Mouse (Mus musculus) heart, embryonic 16.5 days (tissue): ENCODE measurements around the gene Mtss1l. TPM values are rescaled to one million over a fixed set of nuclear protein-coding genes. Genes with fewer than 3 reads are reported as not detected.
A peak's percentile ranks its signal among the peaks of the same experiment; 100 is the strongest.

Source experiments
- ATAC-seq: fragments of 200-750 bp; cut with Nextera tagmentation; replicated peaks from 2 replicates; pipeline ENCODE4 v1.8.0; 2017; ENCODE audit warnings: moderate number of reproducible peaks; ENCODE audit not compliant: insufficient read depth, low FRiP score; ENCODE audit errors: extremely low read depth
- H3K27ac ChIP-seq: fragments of 300-500 bp; sonication (generic); 2 replicates; pipeline ENCODE4 v1.5.1; 2014; ENCODE audit warnings: mild to moderate bottlenecking, low read length, control low read depth, moderate library complexity
- H3K27me3 ChIP-seq: fragments of 300-500 bp; sonication (generic); 2 replicates; pipeline ENCODE4 v1.6.1; 2014; ENCODE audit warnings: low read length, mixed read lengths; ENCODE audit not compliant: control insufficient read depth, insufficient read depth
- H3K36me3 ChIP-seq: fragments of 300-500 bp; sonication (generic); 2 replicates; pipeline ENCODE4 v1.6.1; 2014; ENCODE audit not compliant: control insufficient read depth, insufficient read depth
- H3K4me1 ChIP-seq: fragments of 300-500 bp; sonication (generic); 2 replicates; pipeline ENCODE4 v1.6.1; 2014; ENCODE audit warnings: low read length, mixed read lengths; ENCODE audit not compliant: control insufficient read depth, insufficient read depth
- H3K4me2 ChIP-seq: fragments of 300-500 bp; sonication (generic); 2 replicates; pipeline ENCODE4 v1.6.1; 2014; ENCODE audit warnings: low read depth, mild to moderate bottlenecking, control low read depth, low read length
- H3K4me3 ChIP-seq: fragments of 300-500 bp; sonication (generic); 2 replicates; pipeline ENCODE4 v1.5.1; 2014; ENCODE audit warnings: mild to moderate bottlenecking, control low read depth, low read length
- H3K9ac ChIP-seq: fragments of 300-500 bp; sonication (generic); 2 replicates; pipeline ENCODE4 v1.6.1; 2014; ENCODE audit warnings: low read length, control low read depth
- H3K9me3 ChIP-seq: fragments of 300-500 bp; sonication (generic); replicated peaks from 2 replicates; pipeline ENCODE4 v1.6.1; 2016; ENCODE audit warnings: low read length; ENCODE audit not compliant: control insufficient read depth
- WGBS: fragments of 180-500 bp; shearing (Covaris S2); extraction: QIAGEN DNeasy Blood & Tissue Kit; methylation state at CpG from one replicate; pipeline ENCODE4 v1.1.7; 2014; 5-methylcytosine and 5-hydroxymethylcytosine counted together
- polyA plus RNA-seq: library from polyadenylated mRNA; unstranded; fragments of >200 nt; fragmentation: Nextera tagmentation; extraction: Ambion mirVana; gene quantifications from 2 replicates; pipeline ENCODE4 v1.2.1, GENCODE M21; 2015

Mtss1l gene
- polyA plus RNA-seq, 1 experiment from 2014 or later: 4.5 TPM

DNA sequence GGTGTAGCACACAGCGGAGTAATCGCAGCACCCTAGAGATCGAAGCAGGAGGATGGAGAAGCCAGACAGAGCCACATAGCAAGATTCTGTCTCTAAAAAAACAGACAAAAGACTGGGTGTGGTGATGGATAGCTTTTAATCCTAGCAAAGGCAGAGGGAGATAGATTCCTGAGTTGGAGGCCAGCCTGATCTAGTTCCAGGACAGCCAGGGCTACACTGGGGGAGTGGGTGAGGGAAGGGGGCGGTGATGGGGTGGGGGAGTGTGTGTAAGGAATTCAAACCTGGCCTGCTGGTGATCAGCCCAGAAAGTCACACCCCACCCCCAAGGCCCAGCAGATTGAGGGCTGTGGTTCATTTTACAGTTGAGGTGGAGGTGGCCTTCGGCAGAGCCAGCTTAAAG lies 34.9 kb downstream of the Mtss1l start:
- Histone ChIP-seq H3K4me2 (no peak overlapping the region), H3K27me3 (no peaks in the 10 kb centered on the region), H3K36me3 (no peaks in the 10 kb centered on the region), H3K4me3 (no peak overlapping the region), H3K9ac (no peak overlapping the region), H3K27ac (no peak overlapping the region), H3K9me3 (no peaks in the 10 kb centered on the region), H3K4me1 (peaks cover 4% of the 10 kb centered on the region)
- ATAC-seq: no peak
- WGBS: 79% methylated on average over 5 of the region's 5 CpGs

DNA sequence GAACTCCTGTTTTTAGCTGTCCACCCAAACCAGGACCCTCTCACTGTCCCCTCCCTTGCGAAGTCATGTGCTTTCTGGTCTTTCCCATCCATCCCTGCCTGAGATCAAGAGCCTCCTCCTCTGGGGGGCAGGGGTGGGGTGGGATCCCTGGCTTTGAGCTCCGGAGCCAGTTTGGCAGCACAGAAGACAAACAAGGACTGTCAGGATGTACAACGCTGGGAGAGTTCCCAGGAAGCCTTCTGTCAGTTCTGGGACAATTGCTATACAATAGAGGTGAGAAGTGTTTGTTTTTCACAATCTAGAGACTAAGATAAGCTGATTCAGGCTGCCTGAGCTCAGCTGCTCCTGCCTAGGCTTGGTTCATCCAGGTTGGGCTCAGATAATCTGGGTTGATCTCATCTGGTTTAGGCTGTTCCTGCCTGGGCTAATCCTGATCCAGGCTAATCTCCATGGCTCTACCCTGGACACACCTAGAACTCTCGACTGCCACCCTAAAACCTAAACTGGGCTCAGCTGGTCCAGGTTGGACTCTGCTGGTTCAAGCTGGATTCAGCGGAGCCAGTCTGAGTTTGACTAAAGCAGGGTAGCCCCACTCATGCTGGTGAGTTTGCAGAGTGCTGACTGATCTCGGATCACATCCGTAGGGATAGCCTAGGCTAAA lies 39.1 kb downstream of the Mtss1l start:
- Histone ChIP-seq H3K9ac (no peak overlapping the region), H3K27me3 (no peaks in the 10 kb centered on the region), H3K27ac (peak overlapping the region; percentile 42), H3K36me3 (no peaks in the 10 kb centered on the region), H3K4me3 (no peak overlapping the region), H3K4me1 (peaks cover 6% of the 10 kb centered on the region), H3K4me2 (no peak overlapping the region), H3K9me3 (no peaks in the 10 kb centered on the region)
- ATAC-seq: peak; percentile 23
- 63% methylated on average over 7 of the region's 7 CpGs for WGBS

DNA sequence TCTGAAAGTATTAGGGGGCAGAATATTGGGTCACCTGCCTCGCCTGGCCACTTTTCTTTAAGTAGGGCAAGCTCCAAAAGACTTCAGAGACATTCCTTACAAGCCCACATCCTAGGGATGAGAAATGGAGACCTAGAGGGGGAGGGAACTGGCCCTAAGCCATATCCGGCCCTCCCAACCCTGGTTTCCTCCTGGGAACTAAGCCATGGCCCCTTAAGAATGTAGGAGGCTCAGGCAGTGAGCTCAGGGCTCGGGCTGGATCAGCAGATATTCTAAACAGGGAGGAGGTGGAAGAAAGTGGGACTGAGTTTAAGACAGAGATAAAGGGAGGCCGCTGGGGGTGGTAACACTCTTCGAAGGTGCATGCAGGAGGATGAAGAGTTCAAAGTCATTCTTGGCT lies 39.9 kb downstream of the Mtss1l start:
- Histone ChIP-seq H3K4me1 (peaks cover 6% of the 10 kb centered on the region), H3K27ac (no peak overlapping the region), H3K4me3 (no peak overlapping the region), H3K27me3 (no peaks in the 10 kb centered on the region), H3K36me3 (no peaks in the 10 kb centered on the region), H3K9ac (no peak overlapping the region), H3K4me2 (no peak overlapping the region), H3K9me3 (no peaks in the 10 kb centered on the region)
- WGBS: 32% methylated on average over 5 of the region's 5 CpGs
- peak; percentile 66 for ATAC-seq

DNA sequence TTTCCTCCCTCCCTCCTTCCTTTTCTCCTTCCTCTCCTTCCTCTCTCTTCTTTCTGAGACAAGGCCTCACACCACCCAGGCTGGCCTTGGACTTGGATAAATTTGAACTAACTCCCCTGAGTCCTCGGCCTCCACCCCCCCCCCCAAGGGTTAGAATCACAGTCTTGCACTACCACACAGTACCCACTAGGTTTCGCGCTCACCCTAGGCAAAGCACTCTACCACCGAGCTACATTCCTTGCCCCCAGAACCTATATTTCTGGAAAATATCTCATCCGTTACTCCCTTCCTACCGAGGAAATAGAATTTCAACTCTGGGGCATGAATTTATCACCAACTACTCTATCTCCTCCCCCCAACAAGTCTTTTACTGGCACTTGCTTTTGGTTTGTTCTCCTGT lies 40.7 kb downstream of the Mtss1l start:
- Histone ChIP-seq H3K4me3 (no peak overlapping the region), H3K36me3 (no peaks in the 10 kb centered on the region), H3K9ac (no peak overlapping the region), H3K4me2 (no peak overlapping the region), H3K9me3 (no peaks in the 10 kb centered on the region), H3K4me1 (peaks cover 6% of the 10 kb centered on the region), H3K27ac (no peak overlapping the region), H3K27me3 (no peaks in the 10 kb centered on the region)
- 45% methylated on average over 6 of the region's 6 CpGs for WGBS
- ATAC-seq: no peak

DNA sequence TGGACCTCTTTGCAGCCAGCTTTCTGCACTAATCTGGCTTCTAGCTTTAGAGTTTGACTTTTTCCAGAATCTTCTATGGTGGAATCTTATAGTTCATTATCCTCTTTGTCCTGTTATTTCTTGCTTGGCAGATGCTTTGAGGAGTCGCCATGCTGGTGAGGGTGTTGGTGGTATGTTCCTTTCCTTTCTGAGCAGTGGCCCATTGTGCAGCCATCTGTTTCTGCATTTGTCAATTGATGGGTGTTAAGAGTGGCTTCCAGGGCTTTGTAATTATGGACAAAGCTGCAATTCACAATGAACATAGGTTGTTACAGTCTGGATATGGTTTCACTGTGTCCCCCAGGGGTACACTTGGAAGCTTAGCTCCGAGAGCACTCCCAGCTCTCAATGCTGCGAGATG lies 43.4 kb downstream of the Mtss1l start:
- WGBS: 75% methylated on average over 3 of the region's 3 CpGs
- ATAC-seq: no peak
- H3K36me3 ChIP-seq: no peaks in the 10 kb centered on the region

DNA sequence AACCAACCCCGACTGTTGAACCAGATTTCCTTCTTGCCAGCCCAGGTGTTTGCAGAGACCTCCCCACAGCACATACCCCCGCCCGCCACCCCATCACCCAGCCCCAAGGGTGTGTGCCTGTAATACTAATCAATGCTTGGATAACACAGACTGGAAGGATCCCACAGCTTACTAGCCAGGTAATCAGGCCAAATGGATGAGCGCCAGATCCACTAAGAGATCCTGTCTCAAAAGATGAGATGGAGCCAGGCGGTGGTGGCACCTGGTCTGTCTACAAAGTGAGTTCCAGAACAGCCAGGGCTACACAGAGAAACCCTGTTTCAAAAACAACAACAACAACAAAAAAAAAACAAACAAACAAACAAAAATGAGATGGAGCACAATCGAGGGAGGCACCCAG lies 46.0 kb downstream of the Mtss1l start:
- no peaks in the 10 kb centered on the region for H3K36me3 ChIP-seq
- no peak for ATAC-seq
- no peak overlapping the region for H3K4me3 ChIP-seq
- H3K9me3 ChIP-seq: no peaks in the 10 kb centered on the region
- H3K4me1 ChIP-seq: no peaks in the 10 kb centered on the region
- 78% methylated on average over 6 of the region's 6 CpGs for WGBS
- H3K4me2 ChIP-seq: no peak overlapping the region
- no peaks in the 10 kb centered on the region for H3K27me3 ChIP-seq
- H3K27ac ChIP-seq: no peak overlapping the region
- H3K9ac ChIP-seq: no peak overlapping the region

More for the DNA sequence above, 43.4 kb downstream of the Mtss1l start:
- Histone ChIP-seq H3K4me1 (peaks cover 6% of the 10 kb centered on the region), H3K4me2 (no peak overlapping the region), H3K27me3 (no peaks in the 10 kb centered on the region), H3K9ac (no peak overlapping the region), H3K27ac (no peak overlapping the region), H3K4me3 (no peak overlapping the region), H3K9me3 (no peaks in the 10 kb centered on the region)

DNA sequence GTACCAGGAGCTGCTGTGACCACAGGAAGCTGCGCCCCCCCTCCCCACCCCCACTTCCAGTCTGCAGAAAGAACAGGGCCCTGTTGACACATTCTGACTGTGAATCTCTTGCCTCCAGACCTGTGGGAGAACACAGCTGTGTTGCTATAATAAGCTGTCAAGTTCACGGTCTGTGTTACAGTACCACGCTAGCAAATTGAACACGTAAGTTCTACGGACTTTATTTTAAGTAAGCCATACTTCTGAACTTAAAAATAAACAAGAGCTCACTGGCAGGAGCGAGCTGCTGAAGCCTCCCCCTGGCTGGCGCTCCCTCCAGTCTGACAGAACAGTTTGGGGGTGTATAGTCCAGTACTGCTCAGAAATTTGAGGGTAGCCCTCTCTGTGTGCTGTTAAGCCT lies 51.2 kb downstream of the Mtss1l start:
- Histone ChIP-seq H3K27me3 (no peaks in the 10 kb centered on the region), H3K9me3 (0 out of 2 replicates have a peak, but pooled peaks cover 5% of the 10 kb centered on the region), H3K4me1 (peaks cover 9% of the 10 kb centered on the region), H3K9ac (0 out of 2 replicates have a peak overlapping the region, but pooled peaks have one; percentile 12), H3K4me2 (no peak overlapping the region), H3K4me3 (no peak overlapping the region), H3K27ac (peak overlapping the region; percentile 33; the same call in 1 of the 2 replicates), H3K36me3 (no peaks in the 10 kb centered on the region)
- ATAC-seq: peak; percentile 71
- WGBS: 36% methylated on average over 7 of the region's 7 CpGs

DNA sequence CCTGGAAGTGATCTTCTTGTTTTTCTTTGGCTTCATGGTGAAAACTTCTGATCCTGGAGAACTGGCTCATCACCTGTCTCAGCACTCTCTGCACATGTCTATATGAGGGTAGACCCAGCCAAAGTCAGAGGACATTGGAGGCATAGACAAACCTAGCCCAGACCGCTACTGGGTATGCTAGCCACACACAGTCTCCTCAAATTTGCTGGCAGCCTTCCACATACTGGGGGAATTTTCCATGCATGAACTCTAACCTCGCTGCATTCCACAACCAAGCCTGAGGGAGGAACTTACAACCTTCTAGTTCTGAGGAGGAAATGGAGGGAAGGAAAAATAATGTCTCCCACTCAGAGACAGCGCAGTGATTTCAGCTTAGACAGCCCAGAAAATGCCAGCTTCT lies 52.8 kb downstream of the Mtss1l start:
- Histone ChIP-seq H3K36me3 (no peaks in the 10 kb centered on the region), H3K27ac (no peak overlapping the region), H3K9me3 (0 out of 2 replicates have a peak, but pooled peaks cover 5% of the 10 kb centered on the region), H3K9ac (no peak overlapping the region), H3K4me2 (no peak overlapping the region), H3K4me1 (peaks cover 9% of the 10 kb centered on the region), H3K27me3 (no peaks in the 10 kb centered on the region), H3K4me3 (no peak overlapping the region)
- WGBS: 50% methylated on average over 3 of the region's 3 CpGs
- ATAC-seq: no peak; the same call in 1 of the 2 replicates

DNA sequence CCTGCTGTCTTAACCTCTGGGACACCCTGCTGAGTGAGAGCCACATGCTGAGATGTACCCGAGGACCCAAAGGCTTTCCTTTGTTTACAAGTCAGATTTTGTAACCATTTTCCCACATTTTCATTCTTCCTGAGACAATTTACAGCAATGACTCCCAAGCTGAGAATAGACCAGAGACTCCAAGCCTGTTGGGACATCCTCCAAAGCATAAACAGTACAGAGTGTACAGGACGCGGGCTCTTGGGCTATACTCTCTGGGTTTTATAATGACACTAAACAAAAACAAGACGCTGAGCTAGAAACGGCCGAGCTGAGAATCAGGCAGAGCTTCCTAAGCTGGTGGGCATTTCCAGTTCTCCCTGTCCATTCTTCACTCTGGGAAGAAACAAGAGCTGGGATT lies 53.4 kb downstream of the Mtss1l start:
- Histone ChIP-seq H3K4me2 (no peak overlapping the region), H3K9ac (no peak overlapping the region), H3K36me3 (no peaks in the 10 kb centered on the region), H3K27me3 (no peaks in the 10 kb centered on the region), H3K9me3 (0 out of 2 replicates have a peak, but pooled peaks cover 5% of the 10 kb centered on the region), H3K4me1 (peaks cover 9% of the 10 kb centered on the region), H3K4me3 (no peak overlapping the region), H3K27ac (no peak overlapping the region)
- WGBS: 82% methylated on average over 6 of the region's 6 CpGs
- ATAC-seq: no peak
